Mouse (Mus musculus) bone marrow macrophage, adult 2 months (primary cell): ENCODE results near the gene Adgre5. TPM values are rescaled to one million over a fixed set of nuclear protein-coding genes. Genes with fewer than 3 reads are reported as not detected.
A peak's percentile ranks its signal among the peaks of the same experiment; 100 is the strongest.

Experiments
- H3K27ac ChIP-seq: 2 replicates; pipeline ENCODE4 v1.5.1; 2012; ENCODE audit warnings: low read depth, low read length; ENCODE audit not compliant: insufficient read depth
- H3K4me1 ChIP-seq: 2 replicates; pipeline ENCODE4 v1.6.1; 2012; ENCODE audit warnings: low read length; ENCODE audit not compliant: control insufficient read depth, insufficient read depth
- H3K4me3 ChIP-seq: 2 replicates; pipeline ENCODE4 v1.5.1; 2012; ENCODE audit warnings: mild to moderate bottlenecking, low read length, moderate library complexity; ENCODE audit not compliant: insufficient read depth
- CTCF ChIP-seq: IDR thresholded peaks from 2 replicates; pipeline ENCODE4 v1.5.1; 2012; ENCODE audit warnings: low read depth, mild to moderate bottlenecking, low read length, moderate library complexity
- POLR2A ChIP-seq: IDR thresholded peaks from 2 replicates; pipeline ENCODE4 v1.6.1; 2012; ENCODE audit warnings: mild to moderate bottlenecking, low read depth, low read length, borderline replicate concordance
- polyA plus RNA-seq: library from polyadenylated mRNA; stranded (reverse); fragments of >200 nt; gene quantifications from 2 replicates; pipeline ENCODE4 v1.2.4, GENCODE M21; 2012; ENCODE audit not compliant: missing spikeins, insufficient read depth, insufficient read length

The Adgre5 gene
- polyA plus RNA-seq, 1 experiment = 62.9 TPM

- TF ChIP-seq POLR2A (no peak), CTCF (no peak)
- Histone ChIP-seq H3K4me1 (peaks cover 10% of the 10 kb centered on the region), H3K27ac (no peak overlapping the region), H3K4me3 (no peak overlapping the region)
Observed at GRCm38 (mm10) chr8:83754149-83754548, 13.0 kb upstream of the Adgre5 start.

GRCm38 (mm10) chr8:83749265-83749664 lies 8.1 kb upstream of the Adgre5 start:
- no peak for TF ChIP-seq POLR2A
- TF ChIP-seq CTCF = no peak
- peak overlapping the region; percentile 89 for H3K27ac ChIP-seq
- 0 out of 2 replicates have a peak overlapping the region, but pooled peaks have one; percentile 14 for H3K4me3 ChIP-seq
- H3K4me1 ChIP-seq = peaks cover 22% of the 10 kb centered on the region

GRCm38 (mm10) chr8:83748708-83749107 lies 7.6 kb upstream of the Adgre5 start:
- peaks cover 22% of the 10 kb centered on the region for H3K4me1 ChIP-seq
- TF ChIP-seq CTCF (no peak), POLR2A (no peak)
- H3K4me3 ChIP-seq = peak overlapping the region; percentile 14
- peak overlapping the region; percentile 89 for H3K27ac ChIP-seq

GRCm38 (mm10) chr8:83747661-83748346 lies 6.7 kb upstream of the Adgre5 start:
- H3K4me1 ChIP-seq = peaks cover 25% of the 10 kb centered on the region
- H3K4me3 ChIP-seq = peak overlapping the region; percentile 47
- peak overlapping the region; percentile 89 for H3K27ac ChIP-seq
- TF ChIP-seq POLR2A (no peak), CTCF (no peak)

GRCm38 (mm10) chr8:83744070-83744469 lies 2.9 kb upstream of the Adgre5 start:
- Histone ChIP-seq H3K27ac (no peak overlapping the region), H3K4me3 (no peak overlapping the region), H3K4me1 (peaks cover 46% of the 10 kb centered on the region)
- TF ChIP-seq POLR2A (no peak), CTCF (no peak)

GRCm38 (mm10) chr8:83742968-83743367 lies 1.8 kb upstream of the Adgre5 start:
- TF ChIP-seq POLR2A (no peak), CTCF (no peak)
- no peak overlapping the region for H3K27ac ChIP-seq

GRCm38 (mm10) chr8:83741849-83742655 lies 926 bp upstream of the Adgre5 start:
- Histone ChIP-seq H3K4me3 (peak overlapping the region; percentile 53; the same call in 1 of the 2 replicates), H3K4me1 (peaks cover 49% of the 10 kb centered on the region), H3K27ac (peak overlapping the region; percentile 52)
- no peak for TF ChIP-seq CTCF
- no peak for TF ChIP-seq POLR2A

More at GRCm38 (mm10) chr8:83742968-83743367, 1.8 kb upstream of the Adgre5 start:
- Histone ChIP-seq H3K4me1 (peaks cover 48% of the 10 kb centered on the region), H3K4me3 (no peak overlapping the region)

GRCm38 (mm10) chr8:83740586-83740975 lies 545 bp downstream of the Adgre5 start:
- Histone ChIP-seq H3K4me3 (peak overlapping the region; percentile 53), H3K4me1 (peaks cover 52% of the 10 kb centered on the region), H3K27ac (no peak overlapping the region)
- TF ChIP-seq CTCF = no peak

GRCm38 (mm10) chr8:83739711-83740468 lies 1.2 kb downstream of the Adgre5 start:
- H3K4me1 ChIP-seq = peaks cover 52% of the 10 kb centered on the region
- no peak overlapping the region for H3K4me3 ChIP-seq
- TF ChIP-seq POLR2A = no peak
- no peak for TF ChIP-seq CTCF
- no peak overlapping the region for H3K27ac ChIP-seq
